ENCODE assay signal across 14 mouse cellular contexts in the genomic region with DNA sequence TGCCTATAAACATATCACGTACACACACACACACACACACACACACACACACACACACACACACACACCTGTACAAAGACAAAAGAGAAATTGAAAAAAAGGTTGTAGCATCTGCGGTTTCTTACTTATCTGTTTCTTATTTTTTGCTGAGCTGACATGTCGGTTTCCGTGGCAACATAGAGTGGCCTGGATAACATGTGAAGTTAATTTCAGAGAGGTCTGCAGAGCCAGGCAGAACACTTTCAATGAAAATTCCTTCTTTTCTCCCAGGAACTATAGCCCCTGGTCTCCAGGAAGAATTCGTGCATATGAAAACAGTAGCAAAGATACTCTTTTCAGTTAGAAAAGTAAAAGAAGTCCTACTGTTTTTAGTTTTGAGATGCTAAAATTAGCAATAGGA.
A peak's percentile ranks its signal among the peaks of the same experiment; 100 is the strongest.
DNase-seq lines count a peak whose midpoint lies in the region; ATAC-seq lines count a peak whose summit lies in the region.
"Had no signal": no experiment of that assay in that cellular context is flagged by ENCODE, and none has a peak within 500 bp of the region (broad histone marks: within the 10 kb centered on the region; RNA-seq: fewer than 3 reads in every experiment).

No protein-coding gene starts in this region.

- H3K27ac ChIP-seq in hindbrain, embryonic 15.5 days (replicated peaks), result 0 out of 2 replicates have a peak overlapping the region, but pooled peaks have one; percentile 25
- H3K27ac ChIP-seq in midbrain, embryonic 10.5 days (replicated peaks), result peak overlapping the region; percentile 46; the same call in 1 of the 2 replicates
- H3K27ac ChIP-seq: neural tube, embryonic 12.5 days had no signal

- H3K4me3 ChIP-seq in hindbrain, embryonic 15.5 days, result no peak overlapping the region
- H3K4me3 ChIP-seq in midbrain, embryonic 10.5 days, result no peak overlapping the region
- H3K4me3 ChIP-seq: neural tube, embryonic 12.5 days had no signal

- H3K4me1 ChIP-seq in hindbrain, embryonic 15.5 days (replicated peaks), result peaks cover 13% of the 10 kb centered on the region
- H3K4me1 ChIP-seq in midbrain, embryonic 10.5 days, result peaks cover 25% of the 10 kb centered on the region

- intact Hi-C loops in left cerebral cortex, postnatal 36 days (cut with DNase I), result loop anchor here (5.0 to 10.0 kb wide), 3 partner anchors 411 to 931 kb away; no protein-coding TSS in a partner anchor

- H3K9me3 ChIP-seq in hindbrain, embryonic 15.5 days, result no peaks in the 10 kb centered on the region
- H3K9me3 ChIP-seq in midbrain, embryonic 10.5 days (replicated peaks), result no peaks in the 10 kb centered on the region
- H3K9me3 ChIP-seq: G1E; neural tube, embryonic 12.5 days had no signal

- no peak overlapping the region for H3K9ac ChIP-seq in hindbrain, embryonic 15.5 days
- H3K9ac ChIP-seq: neural tube, embryonic 12.5 days had no signal

- DNase-seq in MN1 (ENCODE audit: low spot score), result peak; percentile 55
- peak; percentile 80 for DNase-seq in embryo, embryonic 10.5 days (ENCODE audit: low spot score)
- peak; percentile 36 for DNase-seq in midbrain, embryonic 10.5 days (ENCODE audit: low spot score)
- DNase-seq in kidney, postnatal 36 days, result no peak
- DNase-seq in testis, postnatal 10 days (ENCODE audit: low spot score), result no peak
- DNase-seq in left cerebral cortex, postnatal 36 days (ENCODE audit: low spot score in 2 of 2), result no peak
- no peak for DNase-seq in ovary, postnatal 10 days (ENCODE audit: low spot score)
- DNase-seq: kidney, adult 18-20 months; lung, postnatal 36 days; right cerebral cortex, postnatal 25 days had no signal

- H3K27me3 ChIP-seq in hindbrain, embryonic 15.5 days, result no peaks in the 10 kb centered on the region
- no peaks in the 10 kb centered on the region for H3K27me3 ChIP-seq in midbrain, embryonic 10.5 days (ENCODE audit: low read depth, poor library complexity, severe bottlenecking)
- H3K27me3 ChIP-seq: neural tube, embryonic 12.5 days had no signal

- H3K4me2 ChIP-seq in hindbrain, embryonic 15.5 days, result no peak overlapping the region
- H3K4me2 ChIP-seq: liver, embryonic 11.5 days; neural tube, embryonic 12.5 days had no signal

- no peak for ATAC-seq in hindbrain, embryonic 15.5 days (ENCODE audit: low FRiP score, low read depth)

- WGBS in hindbrain, embryonic 15.5 days, result 40% methylated on average over 5 of the region's 5 CpGs
- WGBS in midbrain, embryonic 10.5 days, result 62% methylated on average over 5 of the region's 5 CpGs

- H3K36me3 ChIP-seq in hindbrain, embryonic 15.5 days, result no peaks in the 10 kb centered on the region
- H3K36me3 ChIP-seq in midbrain, embryonic 10.5 days, result no peaks in the 10 kb centered on the region
- H3K36me3 ChIP-seq: G1E; neural tube, embryonic 12.5 days had no signal

Comparison
In these comparisons a context has a peak if more than half of its experiments do, and no peak if none do; other contexts are left out.
1. DNase-seq: peak in MN1 (single experiment), embryo, embryonic 10.5 days (single experiment) and midbrain, embryonic 10.5 days (single experiment); none in kidney, postnatal 36 days (0 of 2), testis, postnatal 10 days (single experiment), left cerebral cortex, postnatal 36 days (0 of 2) and ovary, postnatal 10 days (single experiment).